Mouse (Mus musculus) urinary bladder, adult 18-20 months (tissue): Measurements from ENCODE around the gene Apoa5.

Experiments used
- DNase-seq, 2 experiments: peaks; one replicate each; pipeline ENCODE4 v3.0.0; 2022; ENCODE audit warnings: low spot score in 2 of 2, mixed read lengths in 2 of 2

The Apoa5 gene

DNA sequence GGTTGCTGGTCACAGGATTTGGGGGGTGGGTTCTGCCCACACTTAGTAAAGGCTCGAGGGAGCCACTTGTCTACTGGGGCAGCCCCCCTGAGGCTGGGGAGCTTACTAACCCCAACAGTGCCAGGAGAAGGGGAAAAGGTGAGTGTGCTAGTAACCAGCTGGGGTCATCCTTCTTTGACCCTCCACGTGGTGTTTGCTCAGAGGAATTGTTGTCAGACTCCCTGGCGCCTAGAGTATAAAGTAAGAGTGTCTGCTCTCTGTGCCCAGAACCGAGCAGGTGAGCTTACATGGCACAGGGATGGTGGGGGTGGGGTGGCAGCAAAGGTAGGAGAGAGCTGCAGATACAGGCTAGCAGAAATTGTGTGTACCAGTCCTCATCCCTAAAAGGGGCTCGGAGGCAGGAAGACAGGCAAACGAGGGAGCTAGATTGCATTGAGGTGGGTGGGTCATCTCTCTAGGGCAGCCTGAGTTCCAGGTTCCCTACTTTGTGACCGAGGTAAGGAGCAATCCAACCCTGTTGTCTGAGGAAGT, at the start of gene Apoa5:
Gene Apoa5, plus strand, starts transcription at position 291 of the 531 bp plus-strand sequence.
- DNase-seq = no peak

DNA sequence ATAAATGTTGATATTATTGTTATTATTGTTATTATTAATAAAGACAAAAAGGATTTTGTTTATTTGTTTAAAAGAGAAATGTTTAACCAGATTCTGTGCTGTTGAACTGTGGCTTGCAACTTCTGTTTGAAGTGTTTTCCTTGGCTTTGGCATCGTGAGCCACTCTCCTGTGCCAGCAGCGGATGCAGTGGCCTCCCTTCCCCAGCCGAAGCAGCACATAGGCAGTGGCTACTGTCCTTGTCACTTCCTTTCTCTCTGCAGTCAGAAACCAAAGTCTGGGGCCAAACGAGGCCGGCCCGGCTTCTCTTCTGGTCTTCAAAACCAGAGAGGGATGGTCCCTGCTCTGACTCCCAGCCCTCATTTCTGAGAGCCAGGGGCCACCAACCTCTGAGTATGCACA, 45.3 kb upstream of the Apoa5 start:
- DNase-seq = no peak

DNA sequence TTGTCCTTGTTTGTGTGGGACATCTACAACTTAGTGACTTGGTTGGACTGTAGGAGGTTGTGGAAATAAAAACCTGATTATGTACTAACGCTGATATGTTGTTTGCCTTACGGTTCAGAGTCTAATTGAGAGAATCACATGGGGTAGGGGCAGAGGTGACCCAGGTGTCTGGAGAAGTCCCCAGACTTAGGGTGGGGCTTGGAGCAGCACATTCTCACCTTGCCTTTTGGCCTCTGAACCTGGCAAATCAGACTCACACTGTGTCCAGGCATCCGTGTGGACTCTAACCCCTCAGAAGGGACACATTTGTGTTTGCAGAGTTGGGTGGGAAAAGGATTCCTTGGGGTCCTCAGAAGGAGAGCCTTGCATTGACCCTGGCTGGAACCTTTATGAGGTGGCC, 44.3 kb upstream of the Apoa5 start:
- DNase-seq = no peak

DNA sequence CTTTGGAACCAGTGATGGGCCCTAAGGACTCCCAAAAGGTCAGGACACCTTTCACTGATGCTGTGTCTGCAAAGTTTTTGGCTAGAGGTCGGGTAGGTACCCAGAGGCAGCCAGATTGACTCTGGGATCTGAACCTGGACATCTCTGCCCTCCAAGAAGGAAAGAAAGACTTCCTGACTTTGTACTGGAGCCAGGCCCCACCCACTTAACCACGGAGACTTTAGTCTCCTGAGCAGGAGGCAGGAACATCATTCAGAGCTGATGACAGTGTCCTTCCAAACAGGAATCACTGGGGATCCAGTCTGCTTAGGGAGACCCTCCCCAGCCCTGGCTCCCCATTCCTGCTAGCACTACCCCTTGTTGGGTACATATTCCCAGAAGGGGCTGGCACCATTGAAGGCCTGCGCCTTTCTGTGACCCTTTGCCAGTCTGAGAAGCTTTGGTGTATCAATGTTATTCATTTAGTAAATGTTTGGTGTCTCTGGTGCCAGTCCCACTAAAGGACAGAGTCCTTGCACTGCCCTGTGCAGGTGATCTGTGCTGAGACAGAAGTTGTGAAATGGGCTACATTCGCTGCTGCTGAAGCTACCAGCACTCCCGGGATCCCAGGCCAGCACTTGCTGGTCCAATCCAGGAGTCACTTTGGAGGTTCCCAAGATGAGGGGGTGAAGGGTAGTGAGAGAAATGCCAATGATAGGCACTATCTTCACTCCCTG, 43.3 kb upstream of the Apoa5 start:
- no peak for DNase-seq

DNA sequence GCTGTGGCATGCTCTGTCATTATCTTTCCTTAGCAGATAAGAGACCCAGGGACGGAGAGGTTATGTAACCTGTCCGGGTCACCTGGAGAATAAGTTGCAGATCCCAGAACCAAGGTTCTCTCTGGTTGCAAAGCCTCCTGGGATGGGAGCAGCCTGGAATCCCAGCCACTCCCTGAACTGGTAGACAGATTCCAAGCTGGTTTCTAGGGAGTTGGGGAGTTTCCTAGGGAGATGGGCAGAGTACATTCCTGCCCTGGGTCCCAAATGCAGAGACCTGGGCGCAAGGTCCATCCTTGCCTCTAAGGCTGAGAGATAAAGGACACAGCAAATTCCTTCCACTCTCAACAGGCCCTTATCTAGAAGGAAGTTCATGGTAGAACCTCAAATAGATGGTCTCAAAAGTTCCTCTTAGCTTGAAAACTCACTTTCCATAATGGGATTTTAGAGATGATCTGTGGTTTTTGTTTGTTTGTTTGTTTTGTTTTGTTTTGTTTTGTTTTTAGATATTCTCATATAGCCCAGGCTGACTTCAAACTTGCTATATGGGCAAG, 41.3 kb upstream of the Apoa5 start:
- no peak for DNase-seq

DNA sequence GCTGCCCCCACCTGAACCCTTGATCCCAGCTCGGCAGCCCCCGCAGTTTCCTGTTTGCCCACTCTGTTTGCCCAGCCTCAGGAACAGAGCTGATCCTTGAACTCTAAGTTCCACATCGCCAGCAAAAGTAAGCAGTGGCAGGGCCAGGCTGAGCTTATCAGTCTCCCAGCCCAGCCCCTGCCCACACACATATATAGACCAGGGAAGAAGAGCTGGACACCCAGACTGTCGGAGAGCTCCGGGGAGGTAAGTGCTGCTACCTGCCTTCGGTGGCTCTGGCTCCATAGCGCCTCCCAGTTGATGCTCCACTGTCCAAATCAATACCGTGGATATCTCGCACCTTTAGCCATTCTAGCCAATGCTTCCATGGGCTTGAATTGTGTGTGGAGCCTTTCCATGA, 39.9 kb upstream of the Apoa5 start, which contains the start of gene Apoa1:
Gene Apoa1, plus strand, starts transcription at position 90 of the 400 bp plus-strand sequence.
- DNase-seq = no peak

DNA sequence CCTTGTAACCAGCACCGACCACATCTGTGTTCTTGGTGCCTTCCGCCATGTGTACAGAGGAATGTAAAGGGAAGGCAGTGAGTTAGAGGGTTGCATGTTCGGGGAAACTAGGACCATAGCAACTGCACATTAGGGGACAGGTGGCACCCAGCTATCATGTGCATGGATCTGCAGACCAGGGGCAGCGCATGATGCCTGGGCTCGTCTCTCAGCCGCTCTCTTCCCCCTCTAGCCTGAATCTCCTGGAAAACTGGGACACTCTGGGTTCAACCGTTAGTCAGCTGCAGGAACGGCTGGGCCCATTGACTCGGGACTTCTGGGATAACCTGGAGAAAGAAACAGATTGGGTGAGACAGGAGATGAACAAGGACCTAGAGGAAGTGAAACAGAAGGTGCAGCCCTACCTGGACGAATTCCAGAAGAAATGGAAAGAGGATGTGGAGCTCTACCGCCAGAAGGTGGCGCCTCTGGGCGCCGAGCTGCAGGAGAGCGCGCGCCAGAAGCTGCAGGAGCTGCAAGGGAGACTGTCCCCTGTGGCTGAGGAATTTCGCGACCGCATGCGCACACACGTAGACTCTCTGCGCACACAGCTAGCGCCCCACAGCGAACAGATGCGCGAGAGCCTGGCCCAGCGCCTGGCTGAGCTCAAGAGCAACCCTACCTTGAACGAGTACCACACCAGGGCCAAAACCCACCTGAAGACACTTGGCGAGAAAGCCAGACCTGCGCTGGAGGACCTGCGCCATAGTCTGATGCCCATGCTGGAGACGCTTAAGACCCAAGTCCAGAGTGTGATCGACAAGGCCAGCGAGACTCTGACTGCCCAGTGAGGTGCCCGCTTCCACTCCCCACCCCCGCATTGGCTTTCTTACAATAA, 38.6 kb upstream of the Apoa5 start:
- peak; percentile 61 to 69 for DNase-seq

DNA sequence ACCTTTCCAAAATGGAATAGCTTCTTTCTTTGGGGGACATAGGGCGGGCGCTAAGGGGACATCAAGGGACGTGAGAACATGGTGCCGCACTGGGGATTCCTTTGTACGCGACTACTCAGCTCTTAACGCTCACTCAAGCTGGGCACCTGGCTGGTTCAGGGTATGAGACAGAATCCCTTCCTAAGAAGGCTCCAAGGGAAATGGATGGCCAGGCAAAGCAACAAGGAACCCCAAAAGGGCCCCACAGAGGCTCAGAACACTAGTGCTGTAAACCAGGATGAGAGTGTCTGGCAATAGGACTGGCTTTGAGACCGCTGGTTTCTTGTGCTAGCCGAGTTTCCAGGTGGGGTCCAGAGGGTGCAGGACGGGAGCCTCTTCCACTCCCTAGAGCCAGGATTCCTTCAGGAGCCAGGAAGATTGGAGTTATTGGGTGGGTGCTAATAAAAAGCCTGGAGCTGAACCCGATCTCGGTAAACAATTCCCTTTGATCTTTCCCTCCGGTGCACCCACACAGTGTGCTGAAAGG, 37.9 kb upstream of the Apoa5 start:
- DNase-seq = no peak

DNA sequence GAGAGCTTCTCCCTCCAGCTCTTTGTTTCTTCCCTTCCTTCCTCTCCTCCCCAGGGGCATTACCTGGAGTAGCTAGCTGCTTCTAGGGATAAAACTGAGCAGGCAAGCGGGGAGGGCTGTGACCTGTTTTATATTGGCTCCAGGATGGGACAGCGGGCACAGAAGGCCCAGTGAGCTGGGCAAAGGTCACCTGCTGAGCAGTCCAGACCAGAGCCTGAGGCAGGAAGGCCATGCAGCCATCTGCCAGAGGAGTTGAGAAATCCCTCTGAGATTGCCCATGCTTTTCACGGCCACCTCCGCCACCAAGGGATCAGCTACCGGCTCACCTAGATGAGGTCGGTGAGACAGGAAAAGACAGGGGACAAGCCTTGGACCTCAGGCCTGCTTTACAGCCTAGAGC, 33.2 kb upstream of the Apoa5 start:
- no peak for DNase-seq

DNA sequence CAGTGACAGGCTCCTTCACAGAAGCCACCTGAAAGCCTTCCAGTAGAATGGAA, 33.0 kb upstream of the Apoa5 start, which contains the start of gene Apoc3:
Gene Apoc3, minus strand, starts transcription at position 41 of the 53 bp plus-strand sequence.
- DNase-seq = no peak

DNA sequence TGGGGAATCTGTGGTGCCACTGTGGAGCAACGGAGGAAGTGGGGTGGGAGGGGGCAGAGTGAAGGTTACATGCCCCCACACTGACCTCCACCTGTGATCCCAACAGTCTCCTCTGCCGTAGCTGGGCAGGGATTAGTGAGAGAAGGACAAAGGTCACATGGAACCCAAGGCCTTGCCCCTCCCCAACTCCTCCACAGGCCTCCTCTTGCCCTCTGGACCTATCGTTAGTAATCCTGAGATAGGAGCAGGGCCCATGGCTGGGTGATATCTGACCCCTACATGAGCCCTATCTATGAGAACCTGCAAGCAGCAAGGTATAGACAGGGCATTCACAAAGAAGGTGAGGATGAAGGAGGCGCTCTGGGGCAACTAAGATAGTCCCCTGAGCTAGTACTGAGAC, 32.8 kb upstream of the Apoa5 start:
- DNase-seq = no peak

DNA sequence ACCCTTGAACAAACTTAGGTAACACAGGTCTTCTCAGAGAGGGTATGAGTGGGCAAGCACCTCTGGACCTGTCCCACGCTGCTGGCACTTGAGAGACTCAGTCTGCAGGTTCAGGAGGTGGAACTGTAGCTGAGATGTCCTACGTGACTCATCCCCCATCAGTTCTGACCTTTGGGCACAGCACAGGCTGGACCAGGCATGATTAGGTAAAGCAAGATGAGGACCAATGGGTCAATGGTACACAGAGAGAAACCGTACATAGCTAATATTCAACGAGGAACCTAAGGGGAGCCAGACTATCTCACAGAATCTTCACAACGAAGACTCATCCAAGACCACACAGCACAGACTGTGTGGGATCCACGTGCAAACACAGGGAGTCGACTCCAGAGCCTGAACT, 29.6 kb upstream of the Apoa5 start:
- no peak for DNase-seq

DNA sequence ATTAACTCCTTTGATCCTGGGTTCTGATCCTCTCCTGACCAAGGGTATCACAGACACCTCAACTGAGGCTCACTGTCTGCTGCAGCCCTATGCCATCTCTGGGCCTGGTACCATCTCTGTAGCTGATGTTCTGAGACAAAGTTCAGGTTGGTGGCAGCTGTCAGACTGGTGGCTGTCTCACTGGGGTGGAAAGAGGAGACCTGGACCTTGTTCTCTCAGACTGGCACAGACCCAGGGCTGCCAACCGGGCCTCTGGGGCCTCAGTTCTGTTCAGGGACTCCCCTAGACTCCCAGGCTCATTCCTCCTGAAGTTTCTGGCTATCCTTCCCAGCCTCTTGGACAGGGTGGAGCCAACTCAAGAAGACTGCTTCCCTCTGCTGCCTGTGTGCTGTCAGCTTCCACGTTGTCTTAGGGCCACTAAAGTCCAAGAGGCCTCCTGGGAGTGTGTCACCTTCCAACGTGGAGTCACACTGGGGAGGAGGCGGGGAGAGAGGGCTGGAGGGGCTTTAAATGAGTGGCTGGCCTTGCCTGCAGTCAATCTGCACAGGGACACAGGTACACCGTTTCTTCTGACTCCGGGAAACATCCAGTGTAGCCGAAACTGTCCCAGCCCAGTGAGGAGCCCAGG, 27.8 kb upstream of the Apoa5 start, which contains the start of gene Apoa4:
Gene Apoa4, plus strand, starts transcription at position 171 of the 628 bp plus-strand sequence.
- DNase-seq = no peak

DNA sequence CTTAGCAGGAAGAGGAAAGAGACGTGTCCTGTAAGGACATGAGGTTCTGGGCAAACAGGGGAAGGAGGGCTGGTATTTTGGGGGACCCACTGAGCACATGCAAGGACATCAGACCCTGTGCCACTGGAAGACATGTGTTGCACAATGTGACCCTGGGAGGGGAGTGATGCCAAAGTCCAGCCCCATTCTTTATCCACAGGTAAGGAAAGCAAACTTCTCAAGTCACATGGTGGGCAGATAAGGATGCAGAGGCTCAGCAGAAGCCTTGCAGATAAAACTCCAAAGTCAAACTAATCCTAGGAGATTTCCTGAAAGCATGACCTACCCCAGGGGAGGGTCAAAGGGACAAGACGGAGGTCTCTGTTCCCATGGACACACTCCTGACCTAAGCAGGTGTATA, 26.6 kb upstream of the Apoa5 start:
- DNase-seq = no peak

DNA sequence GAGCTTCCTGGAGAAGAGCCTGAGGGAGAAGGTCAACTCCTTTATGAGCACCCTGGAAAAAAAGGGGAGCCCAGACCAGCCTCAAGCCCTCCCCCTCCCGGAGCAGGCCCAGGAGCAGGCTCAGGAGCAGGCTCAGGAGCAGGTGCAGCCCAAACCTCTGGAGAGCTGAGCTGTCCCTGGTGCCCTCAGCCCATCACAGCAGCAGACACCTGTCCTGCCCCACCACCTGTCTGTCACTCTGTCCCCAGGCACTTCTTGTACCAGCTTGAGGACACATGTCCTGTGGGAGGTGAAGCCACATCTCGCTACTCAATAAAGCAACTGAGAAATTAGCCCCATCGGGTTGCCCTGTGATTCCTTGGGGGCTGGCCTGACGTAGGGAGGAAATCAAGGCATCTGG, 25.3 kb upstream of the Apoa5 start:
- DNase-seq = no peak

DNA sequence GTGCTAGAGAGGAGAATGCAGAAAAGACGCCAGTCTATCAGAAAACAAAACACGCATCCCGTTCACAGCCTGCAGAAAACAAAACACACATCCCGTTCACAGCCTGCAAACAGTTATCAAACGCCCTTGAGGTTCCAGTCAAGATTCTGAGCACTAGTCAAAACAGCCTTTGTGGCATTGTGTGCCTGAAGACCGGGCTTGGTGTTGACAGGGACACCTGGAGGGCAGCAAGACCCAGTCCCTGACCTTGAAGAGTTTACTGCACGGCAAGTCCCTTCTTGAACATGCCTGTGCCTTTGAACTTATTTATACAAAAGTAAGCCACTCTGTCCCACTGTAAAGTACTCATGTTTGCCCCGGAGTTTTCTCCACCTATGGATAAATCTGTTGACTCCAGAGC, 24.8 kb upstream of the Apoa5 start:
- DNase-seq = no peak

DNA sequence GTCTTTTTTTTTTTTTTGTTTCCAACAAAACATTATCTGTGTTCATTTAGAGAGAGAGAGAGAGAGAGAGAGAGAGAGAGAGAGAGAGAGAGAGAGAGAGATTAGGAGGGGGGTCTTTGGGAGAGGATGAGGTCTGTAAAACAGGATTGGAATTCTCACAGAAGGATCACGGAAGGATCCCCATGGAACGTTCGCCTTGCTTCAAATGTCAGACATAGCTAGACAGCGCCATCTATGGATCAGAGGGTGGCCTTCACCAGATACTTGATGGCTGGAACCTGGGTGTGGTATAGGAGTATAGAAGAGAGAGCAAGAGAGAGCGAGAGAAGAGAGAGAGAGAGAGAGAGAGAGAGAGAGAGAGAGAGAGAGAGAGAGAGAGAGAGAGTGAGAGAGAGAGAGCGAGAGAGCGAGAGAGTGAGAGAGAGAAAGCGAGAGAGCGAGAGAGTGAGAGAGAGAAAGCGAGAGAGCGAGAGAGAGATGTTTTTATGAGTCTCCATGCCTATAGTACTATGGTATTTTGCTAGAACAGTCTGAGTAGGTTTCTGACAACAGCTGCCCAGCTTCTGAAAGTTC, 21.6 kb upstream of the Apoa5 start:
- no peak for DNase-seq

DNA sequence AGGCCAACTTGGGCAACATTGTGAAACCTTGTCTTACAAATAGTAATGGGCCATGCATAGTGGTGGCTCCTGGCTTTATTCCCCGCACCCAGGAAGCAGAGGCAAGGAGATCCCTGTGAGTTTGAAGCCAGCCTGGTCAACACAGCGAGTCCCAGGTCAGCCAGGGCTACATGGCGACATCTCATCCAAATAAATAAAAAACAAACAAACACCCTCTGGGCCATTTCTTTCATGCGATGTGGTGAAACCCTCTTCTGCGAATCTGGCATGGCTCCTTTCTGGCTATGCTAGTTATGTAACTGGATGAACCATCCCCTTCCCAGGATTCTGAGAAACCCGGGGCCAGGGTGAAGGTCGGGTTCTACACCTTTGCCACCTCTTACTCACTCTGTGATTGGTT, 12.3 kb upstream of the Apoa5 start:
- DNase-seq = no peak

DNA sequence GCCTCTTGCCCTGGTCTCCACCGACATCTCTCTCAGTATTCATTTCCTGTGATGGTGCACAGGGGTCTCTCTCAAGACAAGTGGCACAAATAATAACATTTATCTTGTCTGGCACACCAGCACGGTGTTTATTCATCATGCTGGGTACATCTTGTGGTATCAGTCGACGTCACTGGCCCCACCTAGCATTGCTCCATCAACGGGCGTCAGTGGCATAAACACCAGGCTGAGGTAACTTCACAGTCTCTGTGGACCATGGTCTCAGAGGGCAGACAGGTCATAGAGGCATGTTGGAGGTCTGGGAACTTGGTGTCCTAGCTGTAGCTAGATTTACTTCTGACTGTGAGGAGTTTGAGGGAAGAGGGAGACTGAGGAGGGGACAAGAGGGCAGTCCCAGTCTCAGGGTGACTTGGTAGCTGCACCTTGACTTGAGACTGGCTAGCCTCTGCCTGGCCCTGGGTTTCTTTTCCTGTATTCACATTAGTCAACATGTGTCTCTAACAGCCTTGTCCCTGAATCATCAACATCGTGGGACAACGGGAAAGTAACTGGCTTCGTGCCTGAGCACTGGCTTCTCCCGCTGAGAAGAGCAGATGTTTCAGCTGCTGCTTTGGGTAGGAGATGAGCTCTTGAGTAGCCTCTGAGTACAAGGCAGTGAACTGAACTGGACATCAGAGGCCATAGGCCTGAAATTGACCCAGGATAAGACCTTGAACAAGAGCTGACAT, 11.6 kb upstream of the Apoa5 start:
- no peak for DNase-seq

DNA sequence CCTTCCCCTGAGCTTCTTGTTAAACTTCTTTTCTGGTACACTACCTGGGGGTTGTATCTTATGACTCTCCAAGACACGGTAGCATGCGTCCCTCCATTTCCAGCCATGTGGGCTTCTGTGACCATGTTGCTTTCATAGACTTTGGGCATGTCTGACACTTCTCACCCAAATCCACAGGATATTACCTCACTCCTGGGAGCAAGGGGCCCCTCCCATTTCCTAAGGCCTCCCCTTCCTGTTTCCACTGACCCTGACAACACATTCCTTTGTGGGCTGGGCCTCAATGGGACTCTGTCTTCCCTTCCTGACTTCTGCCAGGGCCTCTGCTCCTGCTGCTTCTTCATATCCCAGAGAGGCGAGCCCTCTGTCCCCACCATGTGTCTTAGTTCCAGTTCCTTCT, 10.9 kb upstream of the Apoa5 start:
- DNase-seq = no peak

DNA sequence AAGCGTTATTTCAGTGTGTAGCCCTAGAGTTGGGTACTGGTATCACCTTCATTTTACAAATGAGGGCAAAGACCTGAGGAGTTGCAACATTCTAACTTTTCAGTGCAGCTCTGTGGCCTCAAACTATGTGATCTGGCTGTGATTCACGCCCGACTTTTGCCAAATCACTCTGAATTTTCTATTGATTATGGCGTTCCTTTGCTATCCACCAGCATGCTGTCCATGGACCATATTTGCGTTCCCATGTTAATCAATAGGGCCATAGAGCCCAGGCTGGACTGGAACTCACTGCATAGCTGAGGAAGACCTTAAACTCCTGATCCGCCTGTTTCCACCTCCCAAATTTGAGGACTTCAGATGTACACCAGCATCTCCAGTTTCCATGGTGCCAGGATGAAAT, 9.3 kb upstream of the Apoa5 start:
- no peak for DNase-seq
